Mouse (Mus musculus) adrenal gland, postnatal 14 days (tissue): ENCODE results near the gene Gpr31b. TPM values are rescaled to one million over a fixed set of nuclear protein-coding genes. Genes with fewer than 3 reads are reported as not detected.
"Not testable (repeated sequence)": the region's sequence is repeated elsewhere in the genome, so short reads cannot be mapped to it uniquely, and the experiment has no call there.

ENCODE experiments used
- DNase-seq: peaks from one replicate; pipeline ENCODE4 v3.0.0; 2021; ENCODE audit warnings: mixed read lengths
- long read RNA-seq, 2 experiments: library from polyadenylated mRNA; stranded (forward); transcript quantifications; one replicate each; pipeline ENCODE4 v2.0.0; 2021
- total RNA-seq: library from RNA; stranded (reverse); gene quantifications from 2 replicates; pipeline ENCODE4 v1.2.3, GENCODE M21; 2021

Gpr31b gene
- not detected in 2 replicates for total RNA-seq
- long read RNA-seq, experiment 1, result 0 reads
- long read RNA-seq, experiment 2, result 0 reads

DNA sequence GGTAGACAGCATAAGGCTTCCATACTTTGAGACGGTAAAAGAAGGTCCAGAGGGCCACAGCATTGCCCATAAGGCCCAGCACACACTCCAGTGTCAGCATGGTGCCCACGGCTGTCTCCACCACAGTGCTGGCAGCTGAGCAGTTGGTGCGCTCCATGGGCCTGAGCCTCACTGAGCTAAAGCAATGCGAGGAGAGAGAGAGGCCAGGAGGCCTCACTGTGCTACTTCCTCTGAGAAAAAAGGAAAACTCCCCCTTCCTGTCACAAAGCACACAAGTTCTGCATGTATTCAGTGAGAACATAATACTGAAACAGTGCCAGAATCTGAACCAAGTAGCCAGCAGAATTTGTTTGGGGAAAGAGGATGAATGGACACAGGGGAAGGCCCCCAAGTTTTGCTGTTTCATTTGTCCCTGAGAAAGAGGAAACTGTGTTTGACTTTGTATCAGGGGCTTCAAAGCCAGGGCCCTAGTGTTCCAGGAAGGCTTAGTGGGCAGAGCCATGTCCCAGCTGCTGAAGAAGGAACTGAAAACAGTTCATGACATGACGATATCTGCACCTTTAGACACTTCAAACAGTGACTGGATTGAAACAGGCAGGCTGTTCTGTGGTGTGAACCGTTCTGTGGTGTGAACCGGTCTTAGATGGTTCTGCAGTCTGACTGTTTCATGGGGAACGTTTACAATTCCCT, at the start of gene Gpr31b:
Gene Gpr31b, minus strand, starts transcription at position 173 of the 690 bp plus-strand sequence.
- DNase-seq, result not testable (repeated sequence)

DNA sequence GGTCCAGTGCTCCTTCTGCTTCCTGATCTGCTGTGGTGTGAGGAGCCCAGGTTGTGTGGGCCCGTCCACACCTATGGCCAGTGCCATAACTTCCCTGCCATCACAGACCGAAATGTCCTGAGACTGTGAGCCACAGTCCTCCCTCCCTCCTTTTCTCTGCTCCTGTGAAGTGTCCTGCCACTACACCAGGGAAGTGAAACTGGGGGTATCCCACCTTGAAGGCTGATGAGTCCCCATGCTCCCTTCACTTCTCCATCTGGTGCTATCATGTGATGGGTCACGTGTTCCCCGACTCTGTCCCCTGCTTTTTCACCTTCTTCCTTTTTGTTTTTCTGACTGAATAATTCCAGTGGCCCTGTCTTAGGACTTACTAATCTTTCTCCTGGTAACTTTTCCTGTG, 40.9 kb upstream of the Gpr31b start:
- DNase-seq, result not testable (repeated sequence)

DNA sequence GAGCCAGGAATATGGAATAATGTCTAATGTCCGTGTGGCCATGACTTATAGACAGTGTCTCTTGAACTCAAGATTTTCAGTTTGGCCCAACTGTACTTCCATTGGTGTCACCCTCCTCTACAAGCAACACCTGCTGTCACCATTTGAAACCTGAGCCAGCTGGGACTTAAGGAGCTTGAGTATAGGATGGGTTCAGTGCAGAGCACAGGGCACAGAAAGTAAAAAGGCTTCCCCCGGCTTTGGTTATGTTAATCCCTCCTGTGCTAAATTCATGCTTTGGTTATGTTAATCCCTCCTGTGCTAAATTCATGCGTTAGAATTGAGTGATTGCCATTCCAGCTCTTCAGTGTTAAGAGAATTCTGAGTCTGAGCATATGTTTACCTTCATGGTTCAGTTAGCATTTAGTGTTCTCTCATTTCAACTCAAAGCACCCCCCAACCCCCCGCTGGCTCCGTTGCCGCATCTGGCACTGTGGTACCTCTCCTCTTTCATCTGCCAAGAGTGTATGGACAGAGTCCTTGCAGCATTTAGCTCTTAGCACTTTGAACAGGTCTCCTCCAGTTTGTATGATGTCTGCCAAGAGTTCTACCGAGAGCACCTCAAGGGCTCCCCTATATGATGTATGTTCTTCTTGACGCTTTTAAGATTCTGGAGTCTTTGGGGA, 40.1 kb upstream of the Gpr31b start:
- DNase-seq, result not testable (repeated sequence)

DNA sequence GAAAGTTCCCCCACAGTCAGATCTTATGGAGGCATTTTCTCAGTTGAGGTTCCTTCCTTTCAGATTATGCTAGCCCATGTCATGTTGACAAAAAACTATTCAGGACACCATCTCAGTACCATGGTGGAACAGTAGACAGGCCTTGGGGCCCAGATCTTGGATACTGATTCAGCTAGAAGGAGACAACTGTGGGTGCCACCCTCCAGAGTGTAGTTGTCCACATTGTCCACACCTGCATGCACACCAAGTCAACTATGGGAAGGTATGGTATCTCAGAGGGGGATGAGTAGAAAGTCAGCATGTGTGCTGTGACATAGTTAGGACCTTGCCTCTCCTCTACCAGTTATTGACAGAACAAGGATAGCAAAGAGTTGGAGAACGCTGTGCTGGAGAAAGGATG, 39.4 kb upstream of the Gpr31b start:
- not testable (repeated sequence) for DNase-seq

DNA sequence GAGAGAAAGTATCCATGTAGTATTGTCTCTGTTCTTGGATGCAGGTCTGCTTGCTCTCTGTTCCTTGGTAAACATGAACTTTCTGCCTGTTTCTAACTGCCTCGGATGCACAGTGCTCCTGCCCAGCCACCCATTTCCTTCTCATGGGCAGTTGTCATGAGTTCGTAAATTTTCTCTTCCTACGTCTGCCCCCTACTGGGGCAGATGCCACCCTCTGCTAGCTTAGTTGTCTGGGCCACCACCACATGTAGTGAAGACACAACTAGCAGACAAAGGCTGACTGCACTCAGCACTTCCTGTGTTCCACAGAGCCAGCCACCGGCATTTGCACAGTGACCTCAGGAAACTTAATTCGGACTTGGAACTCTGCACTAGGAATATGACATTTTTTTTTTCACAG, 17.1 kb upstream of the Gpr31b start:
- not testable (repeated sequence) for DNase-seq

DNA sequence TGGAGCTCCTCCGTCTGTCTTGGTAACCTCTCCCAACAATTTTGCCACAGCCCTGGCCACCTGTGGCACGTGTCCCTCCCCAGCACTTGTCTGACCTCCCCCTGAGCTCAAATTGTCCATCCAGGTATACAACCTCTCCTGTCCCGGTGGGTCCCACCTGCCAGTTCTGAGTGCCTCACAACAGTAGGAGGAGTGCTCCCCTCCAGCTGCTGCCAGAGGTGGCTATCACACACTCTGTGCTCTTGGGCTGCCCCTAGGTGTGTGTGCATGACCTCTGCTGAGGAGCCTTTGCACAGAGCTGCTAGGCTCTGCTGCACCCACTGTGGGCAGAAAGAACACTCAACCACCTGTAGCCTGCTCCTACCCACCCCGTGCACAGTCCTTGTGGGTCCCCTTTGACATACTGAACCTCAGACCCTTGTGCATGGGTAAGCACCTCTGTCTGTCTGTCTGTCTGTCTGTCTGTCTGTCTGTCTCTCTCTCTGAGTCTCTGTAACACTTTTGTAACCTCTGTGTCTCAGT, 15.8 kb upstream of the Gpr31b start:
- DNase-seq, result not testable (repeated sequence)

DNA sequence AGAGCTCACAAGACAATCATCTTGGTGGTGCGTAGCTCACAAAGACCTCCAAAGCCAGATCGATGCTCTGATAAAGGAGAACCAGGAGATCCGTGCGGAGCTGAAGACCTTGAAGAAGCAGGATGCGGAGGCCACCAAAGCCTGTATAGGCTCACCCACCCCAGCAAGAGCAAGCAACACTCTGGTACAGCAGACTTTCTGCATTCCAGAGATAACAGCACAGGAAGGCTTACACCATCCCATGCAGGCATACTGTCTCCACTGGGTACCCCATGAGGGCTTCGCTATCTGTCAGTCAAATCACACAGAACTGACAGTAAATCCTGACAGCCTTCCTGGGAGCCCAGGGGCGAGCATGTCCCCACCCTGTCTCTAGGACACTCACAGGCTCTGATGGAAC, 10.8 kb upstream of the Gpr31b start:
- not testable (repeated sequence) for DNase-seq

DNA sequence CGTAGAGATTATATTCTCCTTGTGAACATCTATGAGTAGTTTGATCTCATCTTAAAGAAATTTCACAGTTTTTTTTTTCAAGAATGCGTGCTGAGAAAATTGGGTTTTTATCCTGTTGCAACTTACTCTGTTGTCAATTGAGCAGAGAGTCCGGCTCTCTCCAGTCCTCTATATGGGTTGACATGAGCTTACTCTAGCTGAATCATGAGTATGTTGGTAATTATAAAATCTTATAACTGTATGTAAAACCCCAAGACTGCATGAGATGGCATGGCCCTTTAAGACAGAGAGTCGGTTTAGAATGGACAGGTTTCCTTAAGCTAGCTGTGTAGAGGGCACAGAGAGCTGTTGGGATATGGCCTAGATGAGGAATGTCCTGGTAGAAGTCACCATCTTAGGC, 8.7 kb upstream of the Gpr31b start, which contains the start of gene Tcp10b:
Gene Tcp10b, plus strand, starts transcription at position 301 of the 400 bp plus-strand sequence.
- not testable (repeated sequence) for DNase-seq

DNA sequence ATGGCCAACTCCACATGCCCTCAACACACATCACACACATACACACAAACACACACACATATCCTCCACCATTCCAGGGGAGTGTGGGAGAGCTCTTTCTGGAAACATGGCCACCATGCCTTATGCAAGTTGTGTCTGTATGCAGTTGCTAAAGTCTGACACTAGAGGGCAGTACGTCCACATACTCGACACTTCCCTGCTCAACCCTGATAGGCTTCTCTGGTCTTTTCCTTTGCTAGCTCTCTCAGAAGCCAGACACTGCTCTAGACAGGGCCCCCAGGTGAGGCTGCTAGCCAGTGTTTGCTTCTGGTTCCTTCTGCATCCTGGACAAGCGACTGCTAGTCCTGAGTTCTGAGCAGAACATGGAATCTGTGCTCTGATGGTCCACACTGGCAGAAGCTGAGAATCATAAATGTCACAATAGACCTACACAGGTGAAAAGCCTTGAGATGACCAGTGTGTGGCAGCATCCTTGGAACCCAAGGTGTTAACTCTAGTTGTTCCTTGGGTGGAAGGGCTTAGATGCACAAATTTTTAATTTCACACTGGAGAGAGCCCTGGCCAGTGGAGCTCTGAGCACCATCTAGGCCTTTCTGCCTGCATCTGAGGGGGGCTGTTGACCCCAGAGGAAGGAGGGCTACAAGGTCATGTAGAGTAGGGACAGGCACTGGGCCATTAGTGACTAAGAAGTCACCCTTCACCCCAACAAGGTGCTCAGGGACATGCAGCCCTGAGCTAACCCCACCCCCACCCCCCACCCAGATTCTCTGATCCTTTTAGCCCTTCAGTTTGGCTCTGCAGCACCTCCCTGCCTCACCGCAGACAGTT, 8.0 kb downstream of the Gpr31b start:
- peak; percentile 59 for DNase-seq

DNA sequence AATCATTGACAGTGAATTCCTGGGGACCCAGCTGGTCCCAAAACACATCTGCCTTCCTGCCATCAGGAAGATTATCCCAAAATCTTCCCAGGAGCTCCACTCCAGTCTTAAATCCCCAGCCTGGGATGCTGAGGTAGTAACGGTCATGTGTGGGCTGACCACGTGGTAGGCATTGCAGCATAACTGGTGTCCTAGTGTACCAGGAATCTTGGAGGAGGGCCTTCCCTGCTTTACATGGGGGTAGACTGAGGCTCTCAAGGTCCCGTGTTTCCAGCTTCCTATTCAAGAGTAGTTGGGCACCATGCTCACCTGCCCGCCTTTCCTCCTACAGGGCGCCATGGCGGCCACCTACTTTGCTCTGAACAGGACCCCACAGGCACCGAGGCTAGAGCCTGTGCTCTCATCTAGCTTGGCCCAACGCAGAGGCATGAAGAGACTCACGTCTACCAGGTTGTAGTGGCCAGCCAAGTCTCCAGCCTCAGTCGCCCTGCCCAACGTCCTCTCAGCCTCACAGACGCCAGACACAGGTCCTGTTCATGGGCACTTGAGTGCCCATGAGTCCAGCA, 15.4 kb downstream of the Gpr31b start:
- DNase-seq, result not testable (repeated sequence)

DNA sequence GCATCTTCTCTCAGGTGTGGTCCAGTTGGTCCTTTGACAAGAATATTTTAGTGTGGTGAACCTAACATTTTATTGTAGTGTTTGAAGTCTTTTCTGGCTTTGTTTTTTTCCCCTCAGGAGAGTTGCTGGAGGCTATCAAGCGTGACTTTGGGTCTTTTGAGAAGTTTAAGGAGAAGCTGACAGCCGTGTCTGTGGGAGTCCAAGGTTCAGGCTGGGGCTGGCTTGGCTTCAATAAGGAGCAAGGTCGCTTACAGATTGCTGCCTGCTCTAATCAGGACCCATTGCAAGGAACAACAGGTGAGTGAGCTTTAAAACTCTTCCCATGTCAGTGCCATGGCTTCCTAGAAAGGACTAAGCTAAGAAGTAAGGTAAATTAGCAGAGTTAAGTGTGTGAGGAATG, 38.8 kb downstream of the Gpr31b start:
- no peak for DNase-seq

DNA sequence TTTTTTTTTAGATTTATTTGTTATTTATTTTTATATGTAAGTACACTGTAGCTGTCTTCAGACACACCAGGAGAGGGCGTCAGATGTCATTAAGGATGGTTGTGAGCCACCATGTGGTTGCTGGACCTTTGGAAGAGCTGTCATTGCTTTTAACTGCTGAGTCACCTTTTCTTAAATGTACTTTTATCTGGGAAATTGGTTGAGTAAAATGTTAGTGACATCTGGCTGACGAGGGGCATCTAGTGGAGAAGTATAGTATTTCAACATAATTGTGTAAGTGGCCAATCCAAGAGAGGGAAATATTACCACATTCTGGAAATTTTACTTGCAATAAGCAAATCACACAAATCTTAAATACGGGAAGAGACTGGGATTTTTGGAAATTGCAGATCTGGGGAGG, 42.2 kb downstream of the Gpr31b start:
- DNase-seq, result peak; percentile 44

DNA sequence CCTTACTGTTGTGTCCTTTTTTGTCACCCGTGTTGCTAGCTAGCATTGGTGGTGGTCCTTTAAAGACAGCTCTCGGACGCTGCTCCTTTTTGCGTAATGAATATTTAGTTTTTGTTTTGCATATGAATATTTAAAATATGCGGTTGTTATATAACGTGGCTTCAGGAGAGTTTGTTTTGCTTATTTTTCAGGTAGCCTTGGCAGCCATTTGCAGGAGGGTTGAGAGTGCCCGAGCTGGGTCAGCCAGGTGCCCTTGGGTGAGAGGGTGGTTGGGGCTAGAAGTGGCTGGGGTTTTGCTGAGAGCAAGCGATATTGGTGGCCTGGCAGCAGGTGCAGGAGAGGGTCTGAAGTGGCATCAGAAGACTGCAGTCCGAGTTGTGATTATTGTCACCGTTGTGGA, 43.6 kb downstream of the Gpr31b start:
- DNase-seq, result peak; percentile 53

DNA sequence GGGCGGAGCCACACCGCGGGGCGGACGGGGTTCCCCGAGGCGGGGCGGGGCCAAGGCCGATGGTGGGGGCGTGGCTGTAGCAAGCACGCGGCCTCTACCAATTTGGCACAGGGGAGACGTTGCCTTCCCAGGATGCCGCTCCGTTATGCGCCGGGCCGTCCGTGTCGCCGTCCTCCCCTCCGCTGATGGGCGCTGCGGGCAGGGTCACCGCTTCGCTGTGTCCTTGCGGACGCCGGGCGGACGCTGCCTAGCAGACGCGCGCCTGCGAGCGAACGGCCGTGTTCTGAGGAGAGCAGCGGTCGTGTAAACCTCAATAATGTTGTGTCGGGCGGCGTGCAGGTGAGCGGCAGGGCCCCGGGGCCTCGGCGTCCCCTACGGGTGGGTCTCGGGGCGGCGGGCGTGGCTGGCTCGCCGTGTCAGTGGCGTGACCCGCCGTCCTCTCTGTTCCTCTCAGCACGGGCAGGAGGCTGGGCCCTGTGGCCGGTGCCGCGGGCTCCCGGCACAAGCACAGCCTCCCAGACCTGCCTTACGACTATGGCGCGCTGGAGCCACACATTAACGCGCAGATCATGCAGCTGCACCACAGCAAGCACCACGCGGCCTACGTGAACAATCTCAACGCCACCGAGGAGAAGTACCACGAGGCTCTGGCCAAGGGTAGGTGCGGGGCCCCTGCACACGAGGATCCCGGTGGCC, 44.2 kb downstream of the Gpr31b start:
- peak; percentile 100 for DNase-seq

DNA sequence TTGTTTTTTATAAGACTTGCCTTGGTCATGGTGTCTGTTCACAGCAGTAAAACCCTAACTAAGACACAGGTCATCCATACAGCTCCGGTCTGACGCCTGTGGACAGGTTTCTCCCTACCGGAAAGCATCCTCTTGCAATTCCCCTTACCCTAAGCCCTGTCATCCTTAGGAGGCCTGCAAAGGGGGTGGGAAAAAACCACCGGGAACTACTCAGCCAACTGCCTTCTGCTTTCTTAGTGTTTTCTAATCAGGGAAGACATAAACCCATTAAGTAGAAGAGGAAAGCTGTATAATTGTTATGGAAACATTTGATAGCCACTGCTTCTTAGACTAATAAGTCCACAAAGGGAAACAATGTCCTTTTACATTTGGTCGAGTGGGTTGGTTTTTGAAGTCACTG, 45.1 kb downstream of the Gpr31b start:
- DNase-seq, result no peak

DNA sequence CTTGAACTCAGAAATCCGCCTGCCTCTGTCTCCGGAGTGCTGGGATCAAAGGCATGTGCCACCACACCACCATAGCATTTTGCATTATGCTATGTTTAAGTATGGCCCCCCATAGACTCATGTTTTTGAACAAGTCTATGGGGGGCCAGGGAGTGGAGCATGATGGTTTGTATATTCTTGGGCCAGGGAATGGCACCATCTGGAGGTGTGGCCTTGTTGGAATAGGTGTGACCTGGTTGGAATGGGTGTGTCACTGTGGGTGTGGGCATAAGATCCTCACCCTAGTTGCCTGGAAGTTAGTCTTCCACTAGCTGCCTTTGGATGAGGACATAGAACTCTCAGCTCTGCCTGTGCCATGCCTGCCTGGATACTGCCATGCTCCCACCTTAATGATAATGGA, 45.5 kb downstream of the Gpr31b start, which contains the start of gene Sod2:
Gene Sod2, plus strand, starts transcription at position 301 of the 400 bp plus-strand sequence.
- DNase-seq, result not testable (repeated sequence)

DNA sequence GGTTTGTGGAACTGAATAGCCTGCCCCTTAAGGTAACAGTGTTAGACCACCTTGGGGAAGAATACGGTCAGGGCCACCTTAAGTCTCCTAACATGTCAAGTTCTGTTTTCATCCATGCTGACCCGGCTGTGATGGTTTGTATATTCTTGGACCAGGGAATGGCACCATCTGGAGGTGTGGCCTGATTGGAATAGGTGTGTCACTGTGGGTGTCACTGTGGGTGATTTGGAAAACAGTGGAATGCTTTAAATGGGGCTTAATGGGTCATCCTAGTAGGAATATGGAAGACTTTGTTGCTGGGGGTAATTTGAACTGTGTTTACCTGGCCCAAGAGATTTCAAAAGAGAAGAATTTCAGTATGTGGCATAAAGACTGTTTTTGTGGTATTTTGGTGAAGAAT, 47.7 kb downstream of the Gpr31b start:
- DNase-seq, result not testable (repeated sequence)

DNA sequence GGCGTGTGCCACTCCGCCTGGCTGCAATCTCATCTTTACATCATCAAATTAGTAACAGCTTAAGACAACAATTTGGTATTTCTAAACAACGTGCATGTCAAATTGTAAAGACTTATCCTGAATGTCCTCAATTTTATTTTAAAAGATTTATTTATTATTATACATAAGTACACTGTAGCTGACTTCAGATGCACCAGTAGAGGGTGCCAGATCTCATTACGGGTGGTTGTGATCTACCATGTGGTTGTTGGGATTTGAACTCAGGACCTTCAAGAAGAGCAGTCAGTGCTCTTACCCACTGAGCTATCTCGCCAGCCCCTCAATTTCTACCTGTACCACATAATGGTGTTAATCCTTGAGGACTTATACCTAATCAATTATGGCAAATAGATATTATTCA, 49.9 kb downstream of the Gpr31b start:
- not testable (repeated sequence) for DNase-seq
